Comparison of ENCODE assay signal across 8 mouse cellular contexts in genomic region chr3:38886890-38887355, GRCm38 (mm10). TPM values are rescaled to one million over a fixed set of nuclear protein-coding genes. Genes with fewer than 3 reads are reported as not detected.
A peak's percentile ranks its signal among the peaks of the same experiment; 100 is the strongest.
DNase-seq lines count a peak whose midpoint lies in the region; ATAC-seq lines count a peak whose summit lies in the region.

Fat4 (plus strand) TSS chr3:38886940.

- H3K4me1 ChIP-seq in embryonic facial prominence, embryonic 15.5 days = peaks cover 47% of the 10 kb centered on the region
- peaks cover 7% of the 10 kb centered on the region for H3K4me1 ChIP-seq in intestine, embryonic 14.5 days (replicated peaks; ENCODE audit: control insufficient read depth, insufficient read depth, low read length)
- peaks cover 52% of the 10 kb centered on the region for H3K4me1 ChIP-seq in midbrain, embryonic 10.5 days

- H3K4me2 ChIP-seq in embryonic facial prominence, embryonic 15.5 days (replicated peaks) = peak within 1 kb of the TSS; percentile 92
- H3K4me2 ChIP-seq in intestine, embryonic 14.5 days (ENCODE audit: low read length) = peak within 1 kb of the TSS; percentile 75

- H3K27ac ChIP-seq in embryonic facial prominence, embryonic 15.5 days (replicated peaks) = peak within 1 kb of the TSS; percentile 98
- peak within 1 kb of the TSS; percentile 79 for H3K27ac ChIP-seq in intestine, embryonic 14.5 days (ENCODE audit: low read depth)
- peak within 1 kb of the TSS; percentile 93 for H3K27ac ChIP-seq in midbrain, embryonic 10.5 days (replicated peaks)

- no peak for DNase-seq in layer of hippocampus, adult 18-20 months (ENCODE audit: low spot score in 2 of 2)
- DNase-seq in layer of hippocampus, adult 11-12 months (ENCODE audit: low spot score) = no peak
- peak; percentile 42 for DNase-seq in ZHBTc4 (ENCODE audit: low read depth, low spot score)
- peak; percentile 60 for DNase-seq in intestine, embryonic 14.5 days (ENCODE audit: low spot score)
- DNase-seq in midbrain, embryonic 10.5 days (ENCODE audit: low spot score) = peak; percentile 32
- DNase-seq in ovary, postnatal 14 days (ENCODE audit: low spot score) = no peak
- no peak for DNase-seq in spleen, postnatal 14 days (ENCODE audit: low spot score in 2 of 2)

- no peak for ATAC-seq in embryonic facial prominence, embryonic 15.5 days (ENCODE audit: insufficient number of reproducible peaks, low FRiP score, low TSS enrichment, low read depth)
- ATAC-seq in intestine, embryonic 14.5 days (replicated peaks; ENCODE audit: low FRiP score, low TSS enrichment, low read depth) = no peak

- H3K36me3 ChIP-seq in embryonic facial prominence, embryonic 15.5 days = peaks cover 26% of the 10 kb centered on the region
- peaks cover 24% of the 10 kb centered on the region; the same call in 1 of the 2 replicates for H3K36me3 ChIP-seq in intestine, embryonic 14.5 days (ENCODE audit: control insufficient read depth, insufficient read depth, low read length)
- H3K36me3 ChIP-seq in midbrain, embryonic 10.5 days = peaks cover 40% of the 10 kb centered on the region

- H3K4me3 ChIP-seq in embryonic facial prominence, embryonic 15.5 days (replicated peaks) = peak within 1 kb of the TSS; percentile 83
- H3K4me3 ChIP-seq in intestine, embryonic 14.5 days (ENCODE audit: low read depth, low read length) = peak within 1 kb of the TSS; percentile 86
- peak within 1 kb of the TSS; percentile 89 for H3K4me3 ChIP-seq in midbrain, embryonic 10.5 days

- 0 out of 2 replicates have a peak, but pooled peaks cover 5% of the 10 kb centered on the region for H3K27me3 ChIP-seq in embryonic facial prominence, embryonic 15.5 days
- 0 out of 2 replicates have a peak, but pooled peaks cover 5% of the 10 kb centered on the region for H3K27me3 ChIP-seq in intestine, embryonic 14.5 days (replicated peaks; ENCODE audit: control insufficient read depth, insufficient read depth, low read length)
- H3K27me3 ChIP-seq in midbrain, embryonic 10.5 days (ENCODE audit: low read depth, poor library complexity, severe bottlenecking) = peaks cover 11% of the 10 kb centered on the region

- H3K9ac ChIP-seq in embryonic facial prominence, embryonic 15.5 days = peak within 1 kb of the TSS; percentile 78
- peak within 1 kb of the TSS; percentile 74 for H3K9ac ChIP-seq in intestine, embryonic 14.5 days (ENCODE audit: low read length)

- WGBS in embryonic facial prominence, embryonic 15.5 days = under 1% methylated on average over 29 of the region's 29 CpGs
- under 1% methylated on average over 29 of the region's 29 CpGs for WGBS in intestine, embryonic 14.5 days
- WGBS in midbrain, embryonic 10.5 days = 2% methylated on average over 29 of the region's 29 CpGs

- H3K9me3 ChIP-seq in embryonic facial prominence, embryonic 15.5 days (replicated peaks) = no peaks in the 10 kb centered on the region
- H3K9me3 ChIP-seq in intestine, embryonic 14.5 days (ENCODE audit: control insufficient read depth, low read length) = no peaks in the 10 kb centered on the region
- H3K9me3 ChIP-seq in midbrain, embryonic 10.5 days (replicated peaks) = peaks cover 27% of the 10 kb centered on the region

RNA-seq across cellular contexts. Expression of gene Fat4, which starts in this region (rescaled TPM):
- 10 to 100 TPM; 24.1 to 28.5 TPM for total RNA-seq in layer of hippocampus, adult 18-20 months (2021)
- 9.5 and 10.1 TPM in 2 replicates for polyA plus RNA-seq in embryonic facial prominence, embryonic 15.5 days (2015; fragmentation: Nextera tagmentation; extraction: Ambion mirVana)
- polyA plus RNA-seq in intestine, embryonic 14.5 days (2014; fragmentation: Nextera tagmentation; extraction: Ambion mirVana) = 11.1 and 11.9 TPM in 2 replicates
- polyA plus RNA-seq in midbrain, embryonic 10.5 days (2016; fragmentation: Nextera tagmentation; extraction: Ambion mirVana) = 5.1 and 6.6 TPM in 2 replicates

Comparison
In these comparisons a context has a peak if more than half of its experiments do, and no peak if none do; other contexts are left out.
1. DNase-seq: peak in ZHBTc4 (single experiment), intestine, embryonic 14.5 days (single experiment) and midbrain, embryonic 10.5 days (single experiment); none in layer of hippocampus, adult 18-20 months (0 of 2), layer of hippocampus, adult 11-12 months (single experiment), ovary, postnatal 14 days (single experiment) and spleen, postnatal 14 days (0 of 2).
2. Peak in every context shown above with its lines, with median percentiles within 50 percentile points of each other: H3K27ac ChIP-seq and H3K4me3 ChIP-seq.